Mouse (Mus musculus) adrenal gland, postnatal 10 days (tissue): Measurements from ENCODE around the gene P3h3. TPM values are rescaled to one million over a fixed set of nuclear protein-coding genes. Genes with fewer than 3 reads are reported as not detected.
"Not testable (repeated sequence)": the region's sequence is repeated elsewhere in the genome, so short reads cannot be mapped to it uniquely, and the experiment has no call there.

Source experiments
- DNase-seq: peaks from one replicate; pipeline ENCODE4 v3.0.0; 2021; ENCODE audit warnings: mixed read lengths
- long read RNA-seq, 2 experiments: library from polyadenylated mRNA; stranded (forward); transcript quantifications; one replicate each; pipeline ENCODE4 v2.0.0; 2021
- total RNA-seq, 2 experiments: library from RNA; stranded (reverse); gene quantifications; 2 replicates each; pipeline ENCODE4 v1.2.3; 2021

P3h3 gene
- 10 to 100 TPM; 26.6 to 29.6 TPM for total RNA-seq
- long read RNA-seq, experiment 1, transcript P3h3-201 (15 exons, 2,850 nt): major isoform, 29 of 37 reads
- long read RNA-seq, experiment 1, partial matches to known transcripts: 4 of 37 reads
- long read RNA-seq, experiment 1, other reads (novel, unspliced or antisense): 2 of 37 reads
- long read RNA-seq, experiment 2, transcript P3h3-201 (15 exons, 2,850 nt): major isoform, 21 of 27 reads
- long read RNA-seq, experiment 2, partial matches to known transcripts: 2 of 27 reads
- long read RNA-seq, experiment 2, other reads (novel, unspliced or antisense): 4 of 27 reads

DNA sequence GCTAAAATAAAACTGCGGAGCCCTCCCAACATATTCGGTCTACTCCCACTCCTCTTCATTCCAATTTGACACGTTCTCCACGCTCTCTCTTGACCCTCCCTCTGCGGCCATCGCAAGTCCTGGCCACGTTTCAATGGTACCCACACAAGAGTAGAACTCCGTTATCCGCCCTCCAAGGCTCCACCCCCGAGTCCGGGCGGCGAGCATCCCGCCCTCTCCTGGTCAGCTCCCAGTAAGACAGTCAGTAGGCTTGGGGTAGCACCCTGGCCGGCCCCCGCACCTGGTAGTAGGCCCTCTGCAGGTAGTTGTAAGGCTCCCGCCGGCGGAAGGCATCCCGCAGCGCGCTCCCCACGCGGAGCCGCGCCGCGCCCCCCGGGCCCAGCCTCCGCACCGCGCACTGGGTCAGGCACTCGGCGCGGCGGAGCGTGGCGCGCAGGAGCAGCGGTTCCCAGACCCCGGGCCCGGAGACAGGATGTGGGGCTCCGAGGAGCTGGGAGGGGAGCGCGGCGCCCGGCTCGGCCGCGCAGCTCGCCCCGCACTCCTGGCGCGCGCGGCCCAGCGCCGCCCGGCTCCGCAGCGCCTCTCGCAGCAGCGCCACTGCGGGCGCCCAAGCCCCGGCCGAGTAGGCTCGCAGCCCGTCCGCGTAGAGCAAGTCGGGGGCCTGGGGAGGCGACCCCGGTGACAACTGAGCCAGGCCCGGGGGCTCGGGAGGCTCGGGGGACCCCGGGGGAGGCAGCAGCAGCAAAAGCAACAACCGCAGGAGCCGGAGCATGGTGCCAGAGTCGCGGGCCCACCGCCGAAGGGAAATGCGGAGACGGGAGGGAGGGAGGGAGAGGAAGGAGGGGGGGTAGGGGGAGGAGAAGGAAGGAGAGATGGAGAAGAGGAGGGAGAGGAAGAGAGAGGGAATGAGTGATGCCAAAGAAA, at the start of gene P3h3:
Gene P3h3 (minus strand): TSS at position 837 of the 924 bp plus-strand sequence.
- DNase-seq: peak; percentile 87

DNA sequence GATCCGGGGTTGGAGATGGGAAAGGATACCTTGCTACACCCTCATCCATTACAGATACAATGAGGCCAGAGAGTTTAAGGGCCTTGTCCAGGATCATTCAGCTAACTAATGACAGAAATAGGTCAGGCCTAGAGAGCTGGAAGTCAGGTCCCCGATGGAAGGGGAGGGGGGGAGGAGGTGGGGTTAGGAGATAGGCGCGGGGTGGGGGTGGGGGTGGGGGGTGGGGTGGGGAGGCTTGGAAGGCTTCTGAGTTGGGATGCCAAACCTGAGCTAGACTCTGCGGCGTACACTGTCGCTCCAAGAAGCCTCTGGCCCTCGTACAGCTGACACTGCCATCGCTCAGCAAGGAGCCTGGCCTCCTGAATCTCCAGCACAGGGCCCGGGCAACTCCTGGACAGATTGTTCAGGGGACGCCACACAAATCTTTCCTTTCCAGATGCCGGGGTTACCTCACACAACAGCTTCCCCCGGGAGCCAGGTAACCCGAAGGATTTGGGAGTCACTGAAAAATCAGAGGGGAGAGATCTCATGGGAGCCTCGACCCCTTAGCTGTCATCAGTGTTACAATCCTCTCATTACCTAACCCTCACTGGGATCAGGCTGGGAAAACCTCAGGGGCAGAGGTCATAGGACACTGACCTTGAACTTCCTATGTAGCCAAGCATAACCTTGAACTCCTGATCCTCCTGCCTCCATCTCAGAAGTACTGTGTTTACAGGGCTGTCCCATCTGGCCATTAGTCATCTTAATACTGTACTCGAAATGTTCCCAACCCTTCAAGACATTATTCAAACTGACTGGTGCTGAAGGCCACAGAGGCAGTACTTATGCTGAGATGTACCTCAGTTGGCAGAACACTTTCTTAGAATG, 47.7 kb upstream of the P3h3 start:
- peak; percentile 34 for DNase-seq

DNA sequence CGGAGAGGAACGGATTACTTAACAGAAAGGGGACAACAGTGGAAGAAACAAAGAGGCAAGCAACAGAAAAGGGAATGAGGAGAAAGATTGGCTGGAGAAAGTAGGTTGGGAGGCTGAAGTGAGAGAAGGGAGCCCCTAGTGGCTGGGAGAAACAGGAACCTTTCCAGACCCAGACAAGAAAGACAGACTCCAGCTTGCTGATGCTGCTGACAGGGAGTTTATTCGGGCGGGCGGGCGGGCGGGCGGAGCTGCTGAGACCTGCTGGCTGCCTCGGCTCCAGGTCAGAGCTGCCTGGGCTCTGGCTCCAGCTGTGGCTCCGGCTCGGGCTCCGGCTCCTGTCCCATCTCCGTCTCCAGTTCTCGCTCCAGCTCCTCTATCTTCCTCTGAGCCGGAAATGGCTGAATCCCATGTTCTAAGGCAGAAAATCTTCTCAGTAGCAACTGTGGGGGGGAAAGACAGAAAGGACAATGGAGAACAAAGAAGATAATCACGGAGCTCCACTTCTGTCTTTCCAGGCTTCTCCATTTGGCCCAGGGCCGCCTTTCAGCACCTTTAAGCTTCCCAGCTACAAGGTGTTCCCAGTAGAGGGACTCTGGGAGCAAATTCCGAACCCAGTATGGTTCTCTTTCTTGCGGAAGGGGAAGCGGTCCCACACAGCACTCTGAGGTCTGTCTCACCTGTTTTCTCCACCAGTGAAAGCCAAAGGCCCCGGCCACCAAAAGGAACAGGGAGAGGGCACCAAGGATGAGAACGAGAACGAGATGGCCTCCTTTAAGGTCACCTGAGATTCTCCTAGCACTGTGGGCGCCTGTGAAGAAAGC, 46.8 kb upstream of the P3h3 start:
- peak; percentile 73 for DNase-seq

DNA sequence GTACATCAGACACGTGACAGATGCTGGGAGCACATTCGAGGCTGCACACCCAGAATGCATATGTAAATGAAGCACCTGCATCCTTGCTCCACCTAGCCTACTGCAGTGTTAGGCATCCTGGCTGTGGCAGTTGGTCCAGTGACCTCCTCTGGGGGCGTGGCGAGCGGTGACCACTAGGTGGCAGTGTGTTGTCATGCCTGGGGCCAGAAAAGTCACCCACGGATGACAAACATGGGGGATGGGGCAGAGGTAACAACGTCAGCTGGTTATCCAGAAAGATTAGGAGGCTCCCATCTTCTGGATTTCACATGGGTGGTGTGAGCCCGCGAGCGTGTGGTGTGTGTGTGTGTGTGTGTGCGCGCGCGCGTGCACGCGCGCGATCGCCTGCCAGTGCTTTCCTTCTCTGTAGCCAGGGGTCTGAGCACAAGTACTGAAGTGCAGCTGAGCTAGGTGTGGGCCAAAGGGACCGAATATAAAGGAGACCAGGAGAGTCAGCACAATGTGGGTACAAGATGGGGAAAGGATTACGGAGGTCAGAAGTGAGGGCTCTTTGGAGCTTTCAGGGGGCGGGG, 46.1 kb upstream of the P3h3 start:
- DNase-seq: peak; percentile 98

DNA sequence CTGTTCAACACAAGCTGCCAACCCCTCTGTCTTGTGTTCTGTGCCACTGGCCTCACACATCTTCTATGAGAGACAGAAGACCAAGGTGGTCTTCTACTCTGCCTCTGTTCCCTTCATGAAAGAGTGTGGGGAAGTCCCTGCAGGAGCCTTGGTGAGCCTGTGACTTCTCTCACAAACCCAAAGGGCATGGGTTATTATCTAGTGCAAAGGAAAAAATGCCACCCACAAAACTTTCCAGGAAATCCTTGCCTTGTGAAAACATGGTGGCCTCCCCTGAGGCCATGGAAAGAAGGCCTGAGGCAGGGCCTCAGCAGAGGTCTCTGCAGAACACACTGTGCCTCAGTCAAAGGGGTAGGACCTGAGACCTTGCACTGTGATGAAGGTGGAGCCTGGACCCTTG, 44.3 kb upstream of the P3h3 start:
- no peak for DNase-seq

DNA sequence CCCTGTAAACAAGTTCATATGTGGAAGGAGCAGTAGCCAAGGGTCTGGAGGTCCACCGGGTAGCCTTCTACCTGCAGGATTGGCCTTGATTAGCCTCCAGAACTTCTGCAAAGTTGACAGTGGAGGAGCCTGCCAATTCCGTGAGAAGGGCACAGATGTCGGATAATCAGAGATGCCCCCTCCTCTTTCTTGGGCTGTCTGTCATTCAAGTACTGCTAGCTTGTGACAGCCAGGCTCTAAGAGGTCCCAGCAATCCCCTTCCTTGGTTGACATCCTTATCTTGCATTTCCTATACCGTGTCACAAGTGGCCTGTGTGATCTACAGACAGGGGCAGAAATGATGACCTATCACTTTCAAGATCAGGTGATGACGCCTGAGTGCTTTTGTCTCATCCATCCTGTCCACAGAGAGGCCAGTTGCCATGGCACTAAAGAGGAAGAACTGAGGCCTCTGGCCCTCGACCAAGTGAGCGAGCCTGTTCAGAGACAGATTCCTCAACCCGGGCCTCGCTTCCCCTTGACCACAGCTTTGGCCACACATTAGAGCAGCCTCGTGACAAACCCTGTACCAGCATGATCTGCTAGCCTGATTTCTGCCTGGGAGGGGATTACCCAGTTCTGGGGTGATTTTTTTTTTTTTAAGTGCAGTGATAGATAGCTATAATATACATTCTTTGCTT, 43.4 kb upstream of the P3h3 start:
- no peak for DNase-seq

DNA sequence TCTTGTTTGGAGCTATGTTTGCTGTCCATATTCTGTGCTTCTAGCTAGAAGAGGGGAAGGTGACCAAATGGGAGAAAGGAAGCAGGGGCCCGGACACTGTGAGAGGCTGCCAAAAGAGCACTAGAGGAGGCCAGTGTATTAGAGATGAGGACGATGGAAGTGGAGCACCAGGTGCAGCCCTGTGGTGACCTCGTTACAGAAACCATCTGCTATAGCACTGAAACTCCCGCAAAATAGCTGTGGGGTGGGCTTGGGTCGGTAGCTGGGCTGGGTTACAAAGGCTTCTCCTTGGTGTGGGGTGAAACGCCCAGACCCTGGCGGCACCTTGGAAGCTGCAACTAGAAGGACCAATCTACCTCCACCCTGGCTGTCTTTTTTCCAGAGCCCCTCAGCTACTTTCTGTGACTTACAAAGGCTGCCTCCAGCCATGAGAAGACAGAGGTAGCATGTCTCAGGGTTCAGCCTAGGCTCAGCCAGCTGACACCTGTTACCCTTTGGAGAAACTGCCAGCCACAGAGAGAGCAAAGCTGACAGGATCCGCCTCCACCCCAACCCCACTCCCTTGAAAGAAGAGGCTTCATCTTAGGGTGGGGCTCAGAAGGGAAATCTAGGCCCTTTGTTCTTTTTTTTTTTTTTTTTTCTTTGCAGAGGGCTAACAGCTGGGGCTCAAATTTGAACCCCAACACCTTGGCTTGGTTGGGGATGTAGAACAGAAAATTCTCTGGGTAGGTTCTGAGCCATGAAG, 42.7 kb upstream of the P3h3 start:
- no peak for DNase-seq

DNA sequence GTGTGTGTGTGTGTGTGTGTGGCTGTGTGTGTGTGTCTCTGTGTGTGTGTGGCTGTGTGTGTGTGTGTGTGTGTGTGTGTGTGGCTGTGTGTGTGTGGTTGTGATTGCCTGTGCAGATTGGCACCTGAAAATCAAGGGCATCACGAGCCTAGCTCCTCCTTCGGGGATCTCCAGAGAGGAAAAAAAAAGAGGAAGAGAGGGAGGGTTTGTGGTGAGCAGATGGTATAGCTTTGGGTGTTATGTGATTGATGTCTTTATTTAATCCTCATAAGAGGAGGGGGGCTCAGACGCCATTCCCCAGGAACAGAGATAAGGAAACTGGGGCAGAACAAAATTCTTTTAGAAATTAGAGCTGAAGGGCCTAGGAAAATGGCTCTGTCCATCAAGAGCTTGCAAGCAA, 40.8 kb upstream of the P3h3 start:
- no peak for DNase-seq

DNA sequence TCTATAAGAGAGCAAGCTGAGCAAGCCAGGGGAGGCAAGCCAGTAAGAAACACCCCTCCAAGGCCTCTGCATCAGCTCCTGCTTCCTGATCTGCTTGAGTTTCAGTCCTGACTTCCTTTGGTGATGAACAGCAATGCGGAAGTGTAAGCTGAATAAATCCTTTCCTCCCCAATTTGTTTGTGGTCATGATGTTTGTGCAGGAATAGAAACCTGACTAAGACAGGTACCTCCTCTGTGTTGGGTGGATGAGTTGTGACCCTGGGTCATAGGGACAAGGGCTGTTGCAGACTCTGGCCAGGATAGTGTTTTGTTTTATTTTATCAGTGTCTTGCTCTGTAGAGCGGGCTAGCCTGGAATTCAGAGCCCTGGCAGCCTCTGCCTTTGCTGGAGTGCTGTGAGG, 36.6 kb upstream of the P3h3 start:
- not testable (repeated sequence) for DNase-seq

DNA sequence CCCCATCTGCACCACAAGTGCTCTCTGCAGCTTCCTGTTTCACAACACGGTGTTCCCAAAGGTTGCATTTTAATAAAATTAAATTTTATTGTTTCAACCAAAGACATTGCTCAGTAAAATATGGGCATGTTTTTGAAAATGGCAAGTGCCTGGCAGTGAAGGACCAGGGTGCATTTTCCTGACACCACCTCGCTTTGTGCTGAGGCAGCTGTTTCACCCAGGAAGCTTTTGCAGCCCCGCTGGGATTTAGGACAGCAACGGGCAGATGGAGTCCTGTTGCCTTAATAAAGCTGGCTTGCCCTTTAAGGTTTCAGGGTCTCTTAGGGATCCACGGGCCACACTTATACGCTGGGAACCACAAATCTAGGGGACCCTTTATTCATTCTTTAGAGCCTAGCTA, 33.4 kb upstream of the P3h3 start:
- DNase-seq: no peak

DNA sequence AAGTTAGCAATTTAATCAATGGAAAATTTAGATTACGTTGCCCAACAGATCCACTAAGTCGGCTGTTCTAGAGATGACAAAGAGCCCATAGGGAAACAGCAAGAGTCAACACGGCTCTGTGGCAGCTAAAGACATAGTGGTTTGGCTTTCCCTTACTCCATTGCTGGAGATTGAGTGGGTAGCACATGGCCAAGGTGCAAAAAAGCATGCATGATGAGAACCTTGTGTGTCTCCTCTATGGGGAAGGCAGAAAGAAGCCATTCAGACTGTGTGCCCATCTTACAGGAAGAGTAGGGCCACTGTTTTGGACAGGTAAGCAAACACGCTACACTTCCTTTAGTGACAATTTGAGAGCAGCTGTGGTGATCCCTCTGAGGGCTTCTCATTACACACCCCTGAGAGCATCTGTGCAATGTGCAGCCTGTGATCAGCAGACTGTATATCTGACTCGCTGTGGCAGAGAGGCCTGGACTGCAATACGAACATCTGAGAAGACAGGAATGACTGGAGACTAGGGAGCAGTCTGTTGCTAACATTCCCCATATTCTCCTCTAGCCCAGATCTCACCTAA, 31.1 kb upstream of the P3h3 start:
- DNase-seq: no peak

DNA sequence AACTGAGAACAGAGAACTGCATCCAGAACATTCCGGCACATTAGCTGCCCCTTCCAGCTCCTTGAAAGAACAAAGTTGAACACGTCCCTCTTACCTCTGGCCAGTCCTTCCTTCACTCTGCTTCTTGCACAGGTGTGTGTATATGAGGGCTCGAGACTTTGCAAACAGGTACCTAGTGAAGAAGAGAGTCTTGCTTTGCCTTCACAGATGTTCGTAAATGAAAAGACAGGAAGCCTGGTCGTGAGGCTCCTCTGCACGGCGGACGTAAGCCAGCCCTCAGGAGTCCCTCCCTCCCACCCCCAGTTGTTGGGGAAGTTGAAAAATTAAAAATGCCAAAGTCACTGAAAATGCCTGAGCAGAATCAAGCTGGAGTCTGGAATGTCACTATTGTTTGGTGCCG, 30.4 kb upstream of the P3h3 start, which contains the start of gene Cd4:
Gene Cd4 (minus strand): TSS at position 236 of the 400 bp plus-strand sequence.
- DNase-seq: no peak

DNA sequence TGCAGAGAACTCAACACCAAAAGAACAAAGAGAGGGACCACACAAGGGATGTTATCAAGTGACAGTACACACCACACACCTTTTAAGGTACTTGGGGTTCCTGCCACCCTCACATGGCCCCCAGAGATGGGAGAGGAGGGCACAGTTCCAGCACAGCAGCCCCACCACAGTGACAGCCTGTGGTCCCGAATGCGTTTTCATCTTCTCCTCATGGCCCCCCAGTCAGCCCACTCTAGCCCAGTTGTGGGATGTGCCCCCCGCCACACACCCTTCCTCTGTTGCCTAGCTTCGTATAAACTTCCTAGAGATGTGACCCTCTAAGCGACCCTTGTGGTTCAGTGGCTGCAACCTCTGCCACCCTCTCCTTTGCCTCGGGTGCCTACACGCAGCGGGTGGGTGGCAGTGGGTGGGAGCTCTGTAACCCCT, 28.4 kb upstream of the P3h3 start:
- DNase-seq: no peak

DNA sequence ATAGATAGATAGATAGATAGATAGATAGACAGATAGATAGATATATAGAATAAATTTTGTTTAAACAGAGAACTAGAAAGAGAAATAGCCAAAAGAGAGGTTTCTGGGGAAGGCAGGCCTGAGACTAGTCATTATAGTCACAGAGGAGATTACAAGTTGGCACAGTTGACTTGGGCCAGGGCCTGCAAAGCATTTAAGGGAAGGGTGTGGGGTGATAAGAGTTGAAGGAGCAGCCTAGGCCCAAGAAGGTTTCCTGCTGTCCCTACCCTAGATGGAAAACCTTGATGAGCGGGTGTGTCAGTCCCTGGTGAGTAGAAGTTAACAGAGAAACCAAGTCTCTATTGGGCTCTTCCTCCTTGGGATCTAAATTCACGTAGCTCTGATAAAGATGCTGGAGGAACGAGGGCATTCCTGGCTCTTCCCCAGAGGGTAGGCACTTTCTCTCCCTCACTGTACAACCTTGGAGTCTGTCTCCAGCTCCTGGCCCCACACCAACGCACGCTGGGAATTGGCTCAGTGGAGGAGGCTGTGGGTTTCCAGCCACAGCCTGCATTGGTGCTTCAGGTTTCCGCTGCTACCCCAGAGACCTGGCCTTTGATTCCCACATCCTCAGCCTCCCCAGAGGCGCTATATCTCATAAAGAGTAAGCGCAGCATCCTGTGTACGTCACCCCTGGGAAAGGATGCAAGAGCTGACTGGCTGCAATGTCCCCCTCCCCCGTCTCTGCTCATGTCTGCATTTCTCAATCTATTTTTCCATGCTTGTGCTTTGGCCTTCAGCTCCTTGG, 27.4 kb upstream of the P3h3 start:
- peak; percentile 28 for DNase-seq

DNA sequence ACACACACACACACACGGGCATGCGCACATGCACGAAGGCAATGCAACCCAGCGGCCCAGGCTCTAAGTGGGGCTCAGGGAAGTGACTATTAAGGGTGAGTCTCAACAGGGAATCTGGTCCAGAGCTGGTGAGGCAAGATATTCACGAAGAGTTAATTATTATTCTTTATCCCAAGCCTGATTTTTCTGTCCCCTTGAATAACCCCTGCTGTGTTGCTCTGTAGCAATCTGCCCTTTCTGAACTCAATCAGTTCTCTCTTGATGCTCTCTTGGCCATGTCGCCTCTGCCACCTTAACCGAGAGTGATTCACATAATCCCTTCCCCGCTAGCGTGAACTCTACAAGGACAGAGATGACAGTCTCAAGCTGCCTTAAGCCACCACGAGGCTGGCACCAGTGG, 25.8 kb upstream of the P3h3 start:
- DNase-seq: no peak

DNA sequence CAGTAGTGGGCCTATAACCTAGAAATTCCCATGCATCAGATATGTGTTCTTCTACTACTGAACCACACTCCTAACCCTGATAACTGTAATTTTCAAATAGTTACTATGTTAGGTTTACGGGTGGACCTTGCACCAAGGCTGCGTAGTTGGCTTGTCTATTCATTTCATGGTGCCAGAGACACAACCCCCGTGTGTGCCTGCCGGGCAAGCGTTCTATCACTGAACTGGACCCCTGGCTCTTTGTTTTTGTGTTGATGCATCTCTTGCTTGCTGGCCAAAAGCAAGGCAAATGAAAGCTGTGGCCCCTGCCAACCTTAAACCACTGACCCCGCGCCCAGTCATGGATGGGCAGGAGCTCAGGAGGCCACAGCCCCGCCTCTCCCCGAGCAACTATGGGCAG, 24.3 kb upstream of the P3h3 start:
- DNase-seq: no peak

DNA sequence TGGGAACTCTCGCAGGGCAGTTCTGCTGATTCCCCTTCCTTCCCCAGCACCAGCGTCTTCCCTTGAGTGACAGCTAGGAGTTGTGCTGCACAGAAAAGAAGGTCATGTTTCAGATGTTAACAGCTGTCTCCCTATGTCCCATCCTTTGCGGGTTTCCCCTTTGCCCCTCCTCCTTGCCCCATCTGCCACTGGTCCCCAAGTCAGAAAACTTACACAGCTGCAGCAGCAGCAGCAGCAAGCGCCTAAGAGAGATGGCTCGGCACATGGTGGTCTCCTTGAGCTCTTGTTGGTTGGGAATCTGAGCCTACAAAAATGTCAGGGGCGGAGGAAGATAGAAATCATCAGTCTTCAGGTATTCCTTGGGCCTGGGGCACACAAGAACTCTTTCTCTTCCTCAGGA, 21.8 kb upstream of the P3h3 start:
- no peak for DNase-seq

DNA sequence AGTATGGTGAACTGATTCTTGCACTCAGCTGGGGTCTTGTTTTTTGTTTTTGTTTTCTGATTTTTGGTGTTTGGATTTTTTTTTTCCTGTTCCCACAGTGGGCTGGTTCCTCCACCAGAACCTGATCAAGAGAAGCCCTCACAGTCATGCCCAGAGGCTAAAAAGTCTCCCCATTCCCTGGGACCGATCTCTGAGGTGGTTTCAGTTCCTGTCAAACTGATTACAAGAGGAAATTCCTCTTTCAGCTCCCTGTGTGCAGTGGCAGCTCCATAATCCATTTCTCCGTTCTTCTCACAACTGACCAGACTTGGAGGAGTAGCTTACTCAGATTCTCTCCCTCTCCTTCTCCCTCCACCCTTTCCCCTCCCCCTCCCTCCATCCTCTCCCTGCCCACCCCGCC, 16.8 kb upstream of the P3h3 start:
- no peak for DNase-seq

DNA sequence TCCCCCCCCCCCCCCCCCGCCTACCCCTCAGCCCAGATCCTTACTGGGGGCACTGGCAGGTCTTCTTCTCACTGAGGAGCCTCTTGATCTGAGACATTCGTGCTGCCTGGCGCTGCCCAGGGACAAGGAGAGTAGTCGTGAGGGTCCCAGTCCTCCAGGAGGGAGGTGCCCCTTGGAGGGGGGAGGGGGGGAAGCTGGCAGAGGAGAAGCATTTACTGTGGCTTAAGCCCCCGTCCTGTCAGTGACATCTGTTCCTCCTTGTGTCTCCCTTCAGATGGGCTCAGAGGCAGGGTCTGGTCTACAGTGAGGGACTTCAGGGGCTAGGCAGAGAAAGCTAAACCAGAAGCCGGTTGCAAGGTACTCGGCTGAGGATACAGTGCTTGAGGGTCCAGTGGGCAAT, 9.0 kb upstream of the P3h3 start:
- no peak for DNase-seq
